Mouse (Mus musculus): Measurements from ENCODE around the gene Dctn2. TPM values are rescaled to one million over a fixed set of nuclear protein-coding genes. Genes with fewer than 3 reads are reported as not detected.
A peak's percentile ranks its signal among the peaks of the same experiment; 100 is the strongest.

Dctn2 gene
- total and polyA plus RNA-seq, 3 experiments, result 240 to 297 TPM; not detected in 1

DNA sequence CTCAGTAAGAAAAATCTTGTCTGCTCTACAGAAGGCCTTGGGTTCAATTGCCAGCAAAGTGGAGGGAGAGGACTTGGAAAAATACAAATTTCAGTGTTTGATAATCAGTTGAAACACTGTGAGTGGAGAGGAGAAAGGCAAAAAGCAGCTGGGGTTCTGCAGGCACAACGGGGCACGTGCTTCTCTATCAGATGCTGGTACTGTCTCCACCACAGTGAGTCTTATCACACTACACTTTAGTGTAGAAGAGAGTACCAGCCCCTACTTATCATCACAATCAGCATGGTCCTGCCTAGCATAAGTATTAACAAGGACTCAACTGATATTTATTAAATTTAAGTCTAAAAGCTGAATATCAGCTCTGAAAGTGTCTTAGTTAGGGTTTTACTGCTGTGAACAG is 51.1 kb downstream of the Dctn2 start:
- H3K4me3 ChIP-seq (ENCODE audit: control insufficient read depth in 1 of 2, insufficient read depth in 1 of 2, low read depth in 2 of 2, low read length in 2 of 2), result no peak overlapping the region
- TF ChIP-seq MYC (IDR thresholded peaks at IDR 0.05; ENCODE audit: low read depth, low read length) (peak; percentile 98), USF1 (IDR thresholded peaks at IDR 0.05; ENCODE audit: low read depth, low read length) (peak; percentile 94), RAD21 (IDR thresholded peaks at IDR 0.05; ENCODE audit: low read depth, low read length) (no peak), TAL1 (IDR thresholded peaks at IDR 0.05; ENCODE audit: low read length) (no peak), NELFE (IDR thresholded peaks at IDR 0.05; ENCODE audit: low read depth, low read length) (peak; percentile 27; the same call in 1 of the 2 replicates), MAZ (IDR thresholded peaks at IDR 0.05; ENCODE audit: low read depth, low read length) (peak; percentile 44; the same call in 1 of the 2 replicates), EP300 (IDR thresholded peaks at IDR 0.05; ENCODE audit: low read depth in 1 of 2, low read length in 2 of 2) (peak; percentile 75 to 84; a peak in 3 of 4 replicates), POLR2AphosphoS2 (IDR thresholded peaks at IDR 0.05; ENCODE audit: low read length) (no peak), E2F4 (IDR thresholded peaks at IDR 0.05; ENCODE audit: borderline replicate concordance, low read depth, low read length) (no peak), MAX (IDR thresholded peaks at IDR 0.05; ENCODE audit: low read length) (peak; percentile 98), TCF12 (IDR thresholded peaks at IDR 0.05; ENCODE audit: low read depth, low read length) (peak; percentile 70), GATA1 (IDR thresholded peaks at IDR 0.05; ENCODE audit: low read depth, low read length) (peak; percentile 93), MYB (IDR thresholded peaks at IDR 0.05; ENCODE audit: low read depth, low read length) (0 out of 2 replicates have a peak, but pooled peaks have one; percentile 30), USF2 (IDR thresholded peaks at IDR 0.05; ENCODE audit: borderline replicate concordance in 1 of 2, insufficient read depth in 1 of 2, low read depth in 1 of 2, low read length in 2 of 2) (peak in 1 of 2 experiments; percentile 67; a peak in 1 of 4 replicates), RCOR1 (IDR thresholded peaks at IDR 0.05; ENCODE audit: low read depth, low read length) (peak; percentile 58; the same call in 1 of the 2 replicates), JUND (IDR thresholded peaks at IDR 0.05; ENCODE audit: low read depth, low read length) (no peak), TBP (IDR thresholded peaks at IDR 0.05; ENCODE audit: low read depth, low read length) (0 out of 2 replicates have a peak, but pooled peaks have one; percentile 38), ETS1 (IDR thresholded peaks at IDR 0.05; ENCODE audit: low read depth, low read length) (peak; percentile 90), MXI1 (IDR thresholded peaks at IDR 0.05; ENCODE audit: low read depth, low read length) (peak; percentile 95), UBTF (IDR thresholded peaks at IDR 0.05; ENCODE audit: borderline replicate concordance, insufficient read depth, low read depth, low read length) (no peak), POLR2A (IDR thresholded peaks at IDR 0.05; ENCODE audit: control insufficient read depth in 1 of 2, insufficient read depth in 1 of 2, low read depth in 1 of 2, low read length in 2 of 2, poor library complexity in 1 of 2) (0 out of 4 replicates have a peak, but pooled peaks of 1 of the 2 experiments have one; percentile 24), SIN3A (IDR thresholded peaks at IDR 0.05; ENCODE audit: low read length) (peak; percentile 89), BHLHE40 (IDR thresholded peaks at IDR 0.05; ENCODE audit: borderline replicate concordance, low read depth, low read length) (peak; percentile 100)
- H3K36me3 ChIP-seq (ENCODE audit: control insufficient read depth in 1 of 2, insufficient read depth in 2 of 2, low read length in 2 of 2), result peaks cover 0 to 18% of the 10 kb centered on the region in 2 experiments; a peak in 2 of 4 replicates
- H3K79me2 ChIP-seq (ENCODE audit: control insufficient read depth, insufficient read depth, low read length, poor library complexity), result no peaks in the 10 kb centered on the region
- H3K4me1 ChIP-seq (ENCODE audit: control insufficient read depth in 1 of 2, insufficient read depth in 2 of 2, low read length in 2 of 2), result peaks cover 9 to 26% of the 10 kb centered on the region in 2 experiments
- peak overlapping the region; percentile 57; the same call in 1 of the 2 replicates for H3K9ac ChIP-seq (ENCODE audit: control insufficient read depth, low read depth, low read length, poor library complexity, severe bottlenecking)
- no peaks in the 10 kb centered on the region for H3K9me3 ChIP-seq (replicated peaks; ENCODE audit: insufficient read depth, low read length)
- no peaks in the 10 kb centered on the region for H3K27me3 ChIP-seq (ENCODE audit: control insufficient read depth in 1 of 2, insufficient read depth in 2 of 2, low read length in 2 of 2)
- DNase-seq (ENCODE audit: low read depth, low spot score), result peak; percentile 77
- H3K27ac ChIP-seq (ENCODE audit: control insufficient read depth, low read depth, low read length), result peak overlapping the region; percentile 94

Data from MEL (cell line).